Mouse (Mus musculus): Measurements from ENCODE around the gene Gpr83. TPM values are rescaled to one million over a fixed set of nuclear protein-coding genes. Genes with fewer than 3 reads are reported as not detected.

Gene Gpr83
- polyA plus RNA-seq (2012; rRNA removed) = 0.01 TPM in 1 of 2 replicates, not detected in the other

DNA sequence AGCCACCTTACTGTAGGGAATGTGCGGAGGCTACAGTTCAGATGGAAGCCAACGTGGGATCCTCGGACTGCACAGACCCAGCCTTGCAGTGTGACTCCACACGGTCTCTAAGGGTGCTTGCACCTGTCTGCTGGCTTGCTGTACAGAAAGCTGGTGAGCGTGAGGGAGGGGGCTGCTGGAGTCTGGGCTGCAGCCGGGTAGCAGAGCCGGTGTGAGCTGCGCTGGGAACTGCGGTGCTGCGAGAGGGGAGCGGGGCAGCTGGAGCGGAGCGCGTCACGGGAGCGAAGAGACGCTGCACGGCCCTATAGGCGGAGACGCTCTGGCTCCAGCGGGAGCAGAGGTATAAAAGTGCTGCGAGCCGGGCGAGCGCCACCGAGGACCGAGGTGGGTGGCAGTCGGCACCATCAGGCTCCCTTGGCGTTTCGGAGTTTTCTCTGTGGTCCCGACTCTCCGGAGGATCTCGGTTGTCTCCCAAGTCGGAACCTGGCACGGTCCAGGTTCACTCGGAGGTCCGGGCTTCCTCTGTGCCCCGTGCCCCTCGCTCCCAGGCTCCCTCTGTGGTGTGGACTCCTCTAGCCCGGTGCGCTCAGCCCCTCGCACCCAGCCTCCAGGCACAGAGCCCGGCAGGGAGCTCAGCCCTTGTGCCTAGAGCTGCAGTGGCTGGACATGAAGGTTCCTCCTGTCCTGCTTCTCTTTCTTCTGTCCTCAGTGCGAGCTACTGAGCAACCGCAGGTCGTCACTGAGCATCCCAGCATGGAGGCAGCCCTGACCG lies at the start of gene Gpr83:
TSS of gene Gpr83 (plus strand) at position 343 of the 772 bp plus-strand sequence.
- no peak for DNase-seq (ENCODE audit: low spot score)

- DNase-seq (ENCODE audit: low spot score) = no peak
These were observed 38.6 kb upstream of the Gpr83 start for GRCm38 (mm10) chr9:14821396-14821795.

DNA sequence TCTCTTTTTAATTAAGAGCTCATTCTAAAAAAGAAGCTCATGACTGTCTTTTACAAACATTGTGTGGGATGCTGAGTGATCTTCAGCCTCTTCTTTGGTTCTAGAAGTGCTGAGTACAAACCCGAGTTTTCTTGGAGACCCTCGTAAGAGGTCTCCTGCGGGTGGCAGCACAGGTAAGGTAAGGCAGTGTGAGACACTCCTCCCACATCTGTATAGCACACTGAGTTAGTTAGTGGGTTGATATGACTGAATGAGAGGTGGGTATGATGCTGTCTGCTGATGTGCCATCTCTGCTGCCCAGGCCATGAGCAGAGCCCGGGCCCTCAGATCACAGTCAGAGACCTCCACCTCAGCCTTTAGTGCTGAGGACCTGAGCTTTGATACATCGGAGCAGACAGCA lies 35.2 kb upstream of the Gpr83 start:
- DNase-seq (ENCODE audit: low spot score) = no peak

GRCm38 (mm10) chr9:14827875-14828274 lies 32.1 kb upstream of the Gpr83 start:
- no peak for DNase-seq (ENCODE audit: low spot score)

GRCm38 (mm10) chr9:14832046-14832445 lies 28.0 kb upstream of the Gpr83 start:
- DNase-seq (ENCODE audit: low spot score) = no peak

GRCm38 (mm10) chr9:14835335-14836075 lies 24.5 kb upstream of the Gpr83 start:
- no peak for DNase-seq (ENCODE audit: low spot score)

GRCm38 (mm10) chr9:14839527-14839926 lies 20.5 kb upstream of the Gpr83 start:
- no peak for DNase-seq (ENCODE audit: low spot score)

DNA sequence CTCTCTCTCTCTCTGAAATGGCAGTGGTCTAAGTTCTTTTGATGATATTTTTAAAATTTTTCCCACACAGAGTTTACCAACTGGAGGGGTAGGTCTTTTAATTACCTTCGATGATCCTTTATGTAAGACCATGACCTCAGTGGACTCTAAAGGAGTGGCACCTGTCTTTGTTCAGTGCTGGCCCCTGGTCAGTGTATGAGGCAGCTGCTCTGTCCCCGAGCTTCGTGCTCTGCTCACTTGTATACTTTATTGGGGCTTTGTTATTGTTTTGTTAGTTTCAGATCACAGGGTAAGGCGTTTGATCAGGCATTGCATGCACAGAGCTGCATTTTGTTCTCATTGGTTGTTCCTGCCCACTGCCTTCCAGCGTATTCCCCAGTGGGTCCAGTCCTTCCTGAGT lies 20.0 kb upstream of the Gpr83 start:
- no peak for DNase-seq (ENCODE audit: low spot score)

GRCm38 (mm10) chr9:14841878-14842761 lies 17.9 kb upstream of the Gpr83 start:
- DNase-seq (ENCODE audit: low spot score) = no peak

- no peak for DNase-seq (ENCODE audit: low spot score)
These were observed 16.6 kb upstream of the Gpr83 start for GRCm38 (mm10) chr9:14843311-14843857.

GRCm38 (mm10) chr9:14843901-14844300 lies 16.1 kb upstream of the Gpr83 start:
- no peak for DNase-seq (ENCODE audit: low spot score)

DNA sequence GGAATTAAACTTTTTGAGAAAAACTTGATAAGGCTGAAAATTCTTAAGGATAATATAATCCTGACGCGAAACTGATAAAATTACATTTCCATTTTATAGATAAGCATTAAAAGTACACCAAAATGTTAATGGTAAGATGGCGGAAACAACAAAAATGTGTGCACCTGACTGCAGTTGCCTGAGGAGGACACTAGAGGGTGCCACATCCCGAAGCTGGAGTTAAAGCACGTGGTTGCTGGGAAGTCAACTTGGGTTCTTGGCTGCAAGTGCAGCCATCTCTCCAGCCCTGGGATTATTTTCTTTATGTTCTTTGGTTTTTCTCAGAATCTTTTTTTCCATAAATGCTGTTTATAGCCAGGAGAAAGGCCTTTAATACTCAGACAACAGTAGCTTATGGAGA lies 13.6 kb upstream of the Gpr83 start:
- no peak for DNase-seq (ENCODE audit: low spot score)

DNA sequence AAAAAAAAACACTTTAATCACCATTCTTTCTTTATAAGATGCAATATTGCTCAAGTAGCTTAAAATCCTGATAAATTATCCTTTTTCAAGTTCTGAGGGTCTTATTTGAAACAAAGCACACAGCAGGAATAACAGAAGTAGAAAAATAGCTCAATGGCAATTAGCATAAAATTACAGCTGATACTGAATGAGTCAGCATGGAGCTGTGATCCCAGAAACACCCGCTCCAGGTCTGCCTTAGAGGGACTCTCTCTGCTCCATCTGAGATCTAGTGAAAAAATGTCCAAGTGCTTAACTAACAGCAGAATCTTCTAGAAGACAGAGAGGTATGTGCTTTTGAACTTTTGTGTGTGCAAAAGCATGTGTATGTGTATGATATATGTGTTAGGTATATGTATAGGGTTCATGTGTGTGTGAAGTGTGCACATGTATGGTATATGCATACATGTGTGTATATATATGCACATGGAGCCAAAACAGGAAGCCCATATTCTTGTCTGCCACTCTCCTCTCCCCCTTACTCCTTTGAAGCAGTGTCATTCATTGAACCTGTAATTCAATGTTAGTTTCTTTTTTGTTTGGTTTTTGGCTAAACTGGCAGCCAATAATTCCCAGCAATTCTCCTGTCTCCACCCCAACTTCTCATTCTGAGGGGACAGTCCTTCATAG lies 11.6 kb upstream of the Gpr83 start:
- no peak for DNase-seq (ENCODE audit: low spot score)

GRCm38 (mm10) chr9:14854585-14854984 lies 5.4 kb upstream of the Gpr83 start:
- DNase-seq (ENCODE audit: low spot score) = no peak

DNA sequence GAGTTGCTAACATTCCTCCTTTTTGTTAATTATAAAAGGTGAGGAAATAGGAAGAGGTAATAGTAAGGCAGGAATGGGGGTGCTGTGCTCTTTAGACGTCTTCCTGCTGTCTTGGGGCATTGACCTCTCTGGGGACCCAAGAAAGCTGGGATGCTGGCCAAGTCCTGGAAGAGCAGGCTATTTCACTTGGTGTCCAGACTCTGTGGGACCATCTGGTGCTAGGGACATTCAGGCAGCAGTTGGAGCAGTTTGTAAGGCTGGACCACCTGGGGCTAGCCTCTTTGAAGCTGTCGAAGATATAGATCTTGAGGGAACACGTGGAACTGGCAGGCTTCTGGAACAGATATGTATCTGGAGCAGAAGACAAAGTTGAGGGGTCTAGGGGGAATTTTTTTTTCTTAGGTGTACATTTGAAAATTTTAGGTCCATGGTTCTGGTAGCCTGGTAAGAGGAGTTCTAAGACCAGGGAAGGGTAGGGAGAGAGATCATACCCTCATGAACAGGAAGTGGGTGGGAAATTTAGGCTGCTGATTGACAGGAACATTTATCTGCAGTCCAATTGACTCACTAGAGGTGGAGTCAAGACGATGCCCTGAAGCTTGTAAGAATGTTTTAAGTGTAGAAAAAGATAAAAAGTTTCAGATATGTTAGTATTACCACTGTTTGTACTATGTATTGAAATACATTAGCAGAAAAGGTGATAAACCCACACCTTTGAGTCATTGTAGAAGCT lies 2.9 kb upstream of the Gpr83 start:
- no peak for DNase-seq (ENCODE audit: low spot score)

- DNase-seq (ENCODE audit: low spot score) = no peak
These were observed 1.8 kb upstream of the Gpr83 start for GRCm38 (mm10) chr9:14858170-14858706.

DNA sequence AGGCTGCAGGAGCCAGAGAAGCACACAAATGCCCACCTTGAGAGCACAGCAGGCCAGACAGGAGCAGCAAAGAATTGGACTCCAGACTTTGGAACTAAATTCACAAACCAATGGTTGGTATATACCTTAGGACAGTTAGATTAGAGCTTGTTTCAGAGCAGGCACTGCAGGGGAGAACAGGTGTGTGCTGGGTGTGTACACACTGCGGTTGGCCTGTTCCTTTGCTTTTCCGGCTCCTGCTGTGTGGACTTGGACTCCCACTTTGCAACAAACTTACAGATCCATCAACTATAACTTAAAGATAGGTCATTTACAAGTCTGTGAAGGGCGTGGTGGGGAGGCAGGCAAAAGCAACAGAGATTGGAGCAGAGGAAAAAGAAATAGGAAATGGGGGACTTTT lies 1.2 kb upstream of the Gpr83 start:
- no peak for DNase-seq (ENCODE audit: low spot score)

GRCm38 (mm10) chr9:14863126-14863525 lies 3.1 kb downstream of the Gpr83 start:
- no peak for DNase-seq (ENCODE audit: low spot score)

DNA sequence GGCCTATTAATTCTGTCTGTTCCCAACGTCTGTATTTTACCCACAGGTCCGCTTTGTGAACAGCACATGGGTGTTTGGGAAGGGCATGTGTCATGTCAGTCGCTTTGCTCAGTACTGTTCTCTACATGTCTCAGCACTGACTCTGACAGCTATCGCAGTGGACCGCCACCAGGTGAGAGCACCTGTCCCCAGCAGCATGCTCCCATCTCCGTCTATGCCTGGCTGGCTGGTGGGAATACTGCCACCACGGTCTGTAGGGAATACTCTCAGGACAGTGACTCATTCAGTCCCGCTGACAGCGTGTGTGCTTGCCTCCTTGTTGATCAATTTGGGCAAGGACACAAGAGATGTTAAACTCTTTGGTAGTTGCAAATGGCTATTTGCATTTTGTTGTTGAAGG lies 4.7 kb downstream of the Gpr83 start:
- no peak for DNase-seq (ENCODE audit: low spot score)

- DNase-seq (ENCODE audit: low spot score) = no peak
These were observed 6.9 kb downstream of the Gpr83 start for GRCm38 (mm10) chr9:14866957-14867356.

Measured in urinary bladder, adult 2 months (tissue).